Mouse (Mus musculus) neural tube, embryonic 13.5 days (tissue): ENCODE results near the gene Crybg2. TPM values are rescaled to one million over a fixed set of nuclear protein-coding genes. Genes with fewer than 3 reads are reported as not detected.
A peak's percentile ranks its signal among the peaks of the same experiment; 100 is the strongest.

Experiments
- ATAC-seq: fragments of 200-750 bp; cut with Nextera tagmentation; 2 replicates; pipeline ENCODE4 v1.8.0; 2017; ENCODE audit warnings: low read depth, mild to moderate bottlenecking, moderate TSS enrichment, moderate library complexity
- H3K27ac ChIP-seq: fragments of 300-500 bp; sonication (generic); replicated peaks from 2 replicates; pipeline ENCODE4 v1.5.1; 2015; ENCODE audit warnings: moderate library complexity, mild to moderate bottlenecking, inconsistent platforms
- H3K27me3 ChIP-seq: fragments of 300-500 bp; sonication (generic); 2 replicates; pipeline ENCODE4 v1.6.1; 2015; ENCODE audit warnings: mild to moderate bottlenecking, inconsistent platforms
- H3K36me3 ChIP-seq: fragments of 300-500 bp; sonication (generic); 2 replicates; pipeline ENCODE4 v1.6.1; 2015; ENCODE audit warnings: mild to moderate bottlenecking, inconsistent platforms
- H3K4me1 ChIP-seq: fragments of 300-500 bp; sonication (generic); replicated peaks from 2 replicates; pipeline ENCODE4 v1.6.1; 2015; ENCODE audit warnings: inconsistent platforms
- H3K4me2 ChIP-seq: fragments of 300-500 bp; sonication (generic); 2 replicates; pipeline ENCODE4 v1.6.1; 2015; ENCODE audit warnings: inconsistent platforms, mild to moderate bottlenecking, moderate library complexity
- H3K4me3 ChIP-seq: fragments of 300-500 bp; sonication (generic); 2 replicates; pipeline ENCODE4 v1.5.1; 2015; ENCODE audit warnings: mild to moderate bottlenecking, inconsistent platforms
- H3K9ac ChIP-seq: fragments of 300-500 bp; sonication (generic); 2 replicates; pipeline ENCODE4 v1.6.1; 2015; ENCODE audit warnings: moderate library complexity, mild to moderate bottlenecking, inconsistent platforms
- H3K9me3 ChIP-seq: fragments of 300-500 bp; sonication (generic); 2 replicates; pipeline ENCODE4 v1.6.1; 2016; ENCODE audit warnings: inconsistent platforms
- WGBS: fragments of 180-500 bp; shearing (Covaris S2); methylation state at CpG from one replicate; pipeline ENCODE4 v1.1.7; 2015; 5-methylcytosine and 5-hydroxymethylcytosine counted together
- polyA plus RNA-seq: library from polyadenylated mRNA; unstranded; fragments of >200 nt; fragmentation: Nextera tagmentation; extraction: Ambion mirVana; gene quantifications from 2 replicates; pipeline ENCODE4 v1.2.1, GENCODE M21; 2015

The Crybg2 gene
- polyA plus RNA-seq, 1 experiment from 2014 or later: 1.7 TPM

DNA sequence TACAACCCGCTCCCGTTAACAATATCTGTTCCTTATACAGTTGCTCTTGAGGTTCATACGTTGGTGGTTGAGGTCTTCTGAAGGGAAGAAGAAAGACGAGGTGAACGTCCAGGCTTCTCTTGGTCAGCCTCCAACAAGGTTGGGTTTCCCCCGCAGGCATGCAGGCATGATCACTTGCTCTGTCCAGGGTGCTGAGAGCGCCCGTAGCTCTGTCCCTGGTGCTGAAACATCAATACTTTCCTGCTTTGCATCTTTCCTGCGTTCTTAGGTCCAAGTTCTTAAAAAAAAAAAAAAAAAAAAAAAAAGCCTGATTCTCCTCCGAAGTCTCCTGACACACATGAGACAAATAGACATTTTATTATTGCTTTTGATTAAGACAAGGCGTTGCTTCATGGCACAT lies 40.0 kb upstream of the Crybg2 start:
- Histone ChIP-seq H3K4me1 (peaks cover 43% of the 10 kb centered on the region), H3K4me3 (0 out of 2 replicates have a peak overlapping the region, but pooled peaks have one; percentile 22)

DNA sequence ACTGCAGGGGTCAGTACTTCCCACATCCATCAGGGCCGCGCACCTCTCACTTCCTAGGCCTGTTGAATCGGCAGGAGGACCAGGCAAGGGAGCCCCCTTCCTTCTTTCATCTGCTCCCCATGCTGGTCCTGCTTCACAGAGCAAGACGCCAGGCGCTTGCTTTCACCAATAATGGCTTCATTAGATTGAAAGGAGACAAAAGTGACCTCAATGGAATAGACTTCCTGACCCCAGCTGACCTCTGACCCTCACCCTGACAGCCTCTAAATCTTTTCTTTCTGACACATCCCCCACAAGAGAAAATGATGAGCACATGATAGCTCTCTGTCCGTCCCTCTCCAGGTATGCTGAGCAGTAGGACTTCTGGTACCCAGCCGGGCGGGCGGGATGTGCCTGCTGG lies 34.8 kb upstream of the Crybg2 start:
- 35% methylated on average over 9 of the region's 9 CpGs for WGBS
- no peaks in the 10 kb centered on the region for H3K27me3 ChIP-seq
- H3K36me3 ChIP-seq: no peaks in the 10 kb centered on the region
- no peak overlapping the region for H3K9ac ChIP-seq
- no peak for ATAC-seq
- H3K4me1 ChIP-seq: no peaks in the 10 kb centered on the region
- no peak overlapping the region for H3K4me2 ChIP-seq
- H3K27ac ChIP-seq: no peak overlapping the region
- no peaks in the 10 kb centered on the region for H3K9me3 ChIP-seq
- H3K4me3 ChIP-seq: no peak overlapping the region

More for the DNA sequence above, 40.0 kb upstream of the Crybg2 start:
- no peaks in the 10 kb centered on the region for H3K36me3 ChIP-seq
- no peak for ATAC-seq
- H3K4me2 ChIP-seq: peak overlapping the region; percentile 55; the same call in 1 of the 2 replicates
- peaks cover 25% of the 10 kb centered on the region for H3K27me3 ChIP-seq
- no peak overlapping the region for H3K9ac ChIP-seq
- no peaks in the 10 kb centered on the region for H3K9me3 ChIP-seq
- WGBS: 4% methylated on average over 11 of the region's 11 CpGs
- no peak overlapping the region for H3K27ac ChIP-seq

DNA sequence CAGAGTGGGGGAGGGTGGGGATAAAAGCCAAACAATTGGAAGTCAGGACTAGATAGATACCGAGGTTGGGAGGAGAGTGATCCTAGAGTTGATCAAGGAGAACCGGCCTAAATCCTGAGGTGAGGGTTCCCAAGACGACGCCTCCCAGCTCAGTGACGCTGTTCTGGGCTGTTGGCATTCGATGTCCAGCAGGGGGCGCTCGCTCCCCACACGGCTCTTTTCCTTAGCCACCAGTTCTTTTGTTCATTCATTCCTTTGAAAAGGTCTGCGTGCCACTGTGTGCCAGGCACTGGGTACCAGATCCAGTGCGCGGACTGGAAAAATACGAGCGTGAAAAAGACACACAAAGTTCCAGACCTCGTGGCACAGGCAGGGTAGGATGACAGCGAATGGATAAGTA lies 24.7 kb upstream of the Crybg2 start:
- no peaks in the 10 kb centered on the region for H3K36me3 ChIP-seq
- 0 out of 2 replicates have a peak overlapping the region, but pooled peaks have one; percentile 9 for H3K9ac ChIP-seq
- H3K9me3 ChIP-seq: no peaks in the 10 kb centered on the region
- H3K27me3 ChIP-seq: no peaks in the 10 kb centered on the region
- H3K4me3 ChIP-seq: no peak overlapping the region
- 4% methylated on average over 16 of the region's 16 CpGs for WGBS
- no peaks in the 10 kb centered on the region for H3K4me1 ChIP-seq
- H3K4me2 ChIP-seq: peak overlapping the region; percentile 22; the same call in 1 of the 2 replicates
- H3K27ac ChIP-seq: no peak overlapping the region
- ATAC-seq: peak; percentile 65; the same call in 1 of the 2 replicates

DNA sequence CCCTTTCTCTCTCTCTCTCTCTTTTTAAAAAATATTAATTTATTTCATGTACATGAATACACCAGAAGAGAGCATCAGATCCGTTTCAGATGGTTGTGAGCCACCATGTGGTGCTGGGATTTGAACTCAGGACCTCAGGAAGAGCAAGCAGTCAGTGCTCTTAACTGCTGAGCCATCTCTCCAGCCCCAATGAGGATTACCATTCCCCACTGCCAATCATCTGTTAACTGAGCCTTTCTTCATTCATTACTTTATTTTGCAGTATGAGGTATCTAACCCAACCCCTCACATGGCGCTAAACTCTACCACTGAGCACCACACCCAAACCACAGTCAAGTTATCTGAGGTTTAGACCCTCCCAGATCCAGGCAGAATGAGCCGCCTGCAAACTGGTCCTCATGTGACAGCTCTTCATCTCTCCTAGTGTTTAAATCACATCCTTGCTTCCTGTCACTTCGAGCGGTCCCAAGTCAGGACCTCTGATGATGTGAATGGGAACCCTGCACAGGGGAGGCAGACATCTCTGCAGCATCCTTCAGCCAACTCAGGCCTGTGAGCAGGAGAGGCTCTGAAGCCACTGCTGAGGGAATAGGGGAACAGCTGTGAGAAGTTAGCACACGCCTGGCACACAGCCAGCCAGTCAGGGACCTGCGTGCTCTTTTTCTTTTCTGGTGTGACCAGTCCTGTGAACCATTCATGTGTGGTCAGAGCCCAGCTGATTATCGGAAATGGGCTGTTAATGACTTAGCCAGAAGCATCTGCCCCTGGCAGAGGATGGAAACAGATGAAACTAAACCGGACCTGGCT lies 19.1 kb upstream of the Crybg2 start:
- Histone ChIP-seq H3K36me3 (no peaks in the 10 kb centered on the region), H3K4me3 (no peak overlapping the region), H3K9ac (no peak overlapping the region), H3K9me3 (no peaks in the 10 kb centered on the region), H3K4me1 (peaks cover 6% of the 10 kb centered on the region), H3K27me3 (no peaks in the 10 kb centered on the region), H3K4me2 (no peak overlapping the region), H3K27ac (0 out of 2 replicates have a peak overlapping the region, but pooled peaks have one; percentile 42)
- ATAC-seq: peak; percentile 32; the same call in 1 of the 2 replicates
- WGBS: 48% methylated on average over 9 of the region's 9 CpGs

DNA sequence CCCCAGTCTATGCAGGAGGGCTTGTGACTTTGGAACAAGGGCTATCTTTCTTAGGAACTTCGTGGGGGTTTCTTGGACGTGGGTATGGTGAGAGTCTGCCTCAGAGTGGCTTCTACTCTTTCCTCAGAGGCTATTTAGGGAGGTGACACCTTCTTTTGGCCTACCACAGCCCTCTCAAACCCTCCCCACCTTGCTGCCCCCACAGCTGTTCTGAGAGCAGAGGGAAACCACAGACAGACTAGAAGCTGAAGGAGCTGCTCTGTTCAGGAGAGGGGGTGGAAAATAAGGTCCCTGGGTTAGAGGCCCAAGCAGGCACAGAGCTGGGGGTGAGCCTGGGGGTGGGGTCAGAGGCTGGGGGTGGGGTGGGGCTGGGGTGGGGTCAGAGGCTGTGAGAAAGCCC lies 17.6 kb upstream of the Crybg2 start:
- WGBS: 45% methylated on average over 2 of the region's 2 CpGs
- no peak overlapping the region for H3K4me2 ChIP-seq
- no peak overlapping the region for H3K27ac ChIP-seq
- peaks cover 6% of the 10 kb centered on the region for H3K4me1 ChIP-seq
- H3K27me3 ChIP-seq: no peaks in the 10 kb centered on the region
- ATAC-seq: no peak
- no peak overlapping the region for H3K9ac ChIP-seq
- H3K4me3 ChIP-seq: no peak overlapping the region
- no peaks in the 10 kb centered on the region for H3K36me3 ChIP-seq
- H3K9me3 ChIP-seq: no peaks in the 10 kb centered on the region

DNA sequence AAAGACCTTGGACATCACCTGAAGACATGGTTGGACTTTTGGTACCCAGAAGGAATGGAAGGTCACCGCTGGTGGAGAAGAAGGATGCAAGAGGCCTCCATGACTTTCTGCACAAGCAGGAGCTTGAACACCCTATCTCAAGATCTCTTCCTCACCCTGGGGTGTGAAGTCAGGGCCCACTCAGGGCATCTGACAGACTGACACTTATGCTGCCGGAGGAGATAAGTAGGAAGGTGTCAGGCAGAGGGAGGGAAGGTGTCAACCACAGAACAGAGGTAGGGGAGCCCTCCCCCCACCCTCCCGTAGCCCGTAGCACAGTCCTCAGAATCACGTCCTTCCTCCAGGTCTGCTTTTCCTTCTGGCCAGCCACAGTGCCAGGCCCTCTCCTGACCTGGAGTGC lies 13.0 kb upstream of the Crybg2 start:
- no peaks in the 10 kb centered on the region for H3K9me3 ChIP-seq
- ATAC-seq: no peak
- 84% methylated on average over 5 of the region's 5 CpGs for WGBS
- H3K27me3 ChIP-seq: no peaks in the 10 kb centered on the region
- H3K4me1 ChIP-seq: 0 out of 2 replicates have a peak, but pooled peaks cover 5% of the 10 kb centered on the region
- H3K9ac ChIP-seq: no peak overlapping the region
- no peak overlapping the region for H3K4me2 ChIP-seq
- H3K4me3 ChIP-seq: no peak overlapping the region
- H3K36me3 ChIP-seq: no peaks in the 10 kb centered on the region
- no peak overlapping the region for H3K27ac ChIP-seq

DNA sequence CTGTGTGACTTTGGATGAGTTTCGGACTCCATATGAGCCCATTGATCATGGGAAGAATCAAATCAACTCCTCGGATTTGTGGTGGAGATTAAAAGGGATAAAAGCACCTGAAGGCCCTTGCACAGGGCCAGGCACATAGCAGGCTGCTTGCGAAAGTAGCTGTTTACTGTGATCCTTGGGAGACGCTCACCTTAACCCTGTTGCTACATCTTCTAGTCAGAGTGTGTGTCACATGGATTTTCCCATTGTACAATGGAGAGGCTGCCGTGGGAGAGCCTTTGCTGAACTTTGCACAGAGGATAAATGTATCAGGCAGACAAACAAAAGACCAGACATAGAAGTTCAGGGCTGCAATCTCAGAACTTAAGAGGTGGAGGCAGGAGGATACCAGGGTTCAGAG lies 8.7 kb upstream of the Crybg2 start:
- no peak overlapping the region for H3K4me2 ChIP-seq
- no peaks in the 10 kb centered on the region for H3K36me3 ChIP-seq
- H3K9me3 ChIP-seq: no peaks in the 10 kb centered on the region
- H3K4me3 ChIP-seq: no peak overlapping the region
- H3K9ac ChIP-seq: no peak overlapping the region
- H3K4me1 ChIP-seq: 0 out of 2 replicates have a peak, but pooled peaks cover 7% of the 10 kb centered on the region
- WGBS: 87% methylated on average over 5 of the region's 5 CpGs
- H3K27me3 ChIP-seq: no peaks in the 10 kb centered on the region
- H3K27ac ChIP-seq: no peak overlapping the region
- ATAC-seq: no peak

DNA sequence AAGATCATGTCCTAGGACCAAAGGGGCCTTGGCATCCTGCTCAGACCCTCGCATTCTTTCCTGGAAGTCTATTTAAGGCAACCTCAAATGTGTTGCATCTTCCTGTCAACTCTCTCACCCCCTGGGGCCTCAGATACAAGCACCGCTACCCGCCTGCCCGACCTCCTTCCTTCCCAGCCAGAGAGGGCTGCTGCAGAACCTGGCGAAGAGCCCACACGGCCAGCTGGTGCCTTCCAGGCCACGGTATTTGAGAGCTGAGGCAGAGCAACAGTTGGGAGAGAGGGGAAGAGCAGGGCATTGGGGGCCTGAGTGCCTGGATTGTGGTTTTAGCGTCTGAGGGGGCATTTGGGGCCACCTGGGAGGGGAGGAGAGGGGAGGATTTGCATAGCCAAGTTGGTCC lies 8.1 kb upstream of the Crybg2 start:
- H3K9ac ChIP-seq: no peak overlapping the region
- no peak overlapping the region for H3K4me3 ChIP-seq
- no peaks in the 10 kb centered on the region for H3K9me3 ChIP-seq
- 26% methylated on average over 8 of the region's 8 CpGs for WGBS
- ATAC-seq: no peak
- no peak overlapping the region for H3K4me2 ChIP-seq
- H3K4me1 ChIP-seq: 0 out of 2 replicates have a peak, but pooled peaks cover 7% of the 10 kb centered on the region
- no peaks in the 10 kb centered on the region for H3K27me3 ChIP-seq
- no peak overlapping the region for H3K27ac ChIP-seq
- no peaks in the 10 kb centered on the region for H3K36me3 ChIP-seq

DNA sequence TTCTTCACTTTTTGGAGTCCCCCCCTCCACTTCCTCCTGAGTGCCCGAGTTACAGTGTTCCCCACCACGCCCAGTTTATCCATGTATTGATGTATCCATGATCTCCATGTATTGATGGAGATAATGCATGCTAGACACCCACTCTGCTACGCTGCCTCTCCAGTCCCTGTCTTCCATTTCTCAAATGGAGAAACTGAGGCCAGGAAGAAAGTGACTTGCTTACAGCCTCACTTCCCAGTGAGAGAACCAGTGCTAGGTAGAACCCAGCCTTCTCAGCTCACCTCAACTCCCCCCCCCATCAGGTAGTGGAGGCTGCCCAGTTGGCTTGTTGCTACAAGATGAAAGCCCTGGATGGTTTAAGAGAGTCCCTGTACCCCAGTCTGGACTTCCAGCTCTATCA lies 7.1 kb upstream of the Crybg2 start, which contains the start of gene Zfp683:
Gene Zfp683 (plus strand): TSS at position 301 of the 400 bp plus-strand sequence.
- 95% methylated on average over 3 of the region's 3 CpGs for WGBS
- ATAC-seq: no peak
- no peak within 1 kb of the TSS for H3K9ac ChIP-seq

DNA sequence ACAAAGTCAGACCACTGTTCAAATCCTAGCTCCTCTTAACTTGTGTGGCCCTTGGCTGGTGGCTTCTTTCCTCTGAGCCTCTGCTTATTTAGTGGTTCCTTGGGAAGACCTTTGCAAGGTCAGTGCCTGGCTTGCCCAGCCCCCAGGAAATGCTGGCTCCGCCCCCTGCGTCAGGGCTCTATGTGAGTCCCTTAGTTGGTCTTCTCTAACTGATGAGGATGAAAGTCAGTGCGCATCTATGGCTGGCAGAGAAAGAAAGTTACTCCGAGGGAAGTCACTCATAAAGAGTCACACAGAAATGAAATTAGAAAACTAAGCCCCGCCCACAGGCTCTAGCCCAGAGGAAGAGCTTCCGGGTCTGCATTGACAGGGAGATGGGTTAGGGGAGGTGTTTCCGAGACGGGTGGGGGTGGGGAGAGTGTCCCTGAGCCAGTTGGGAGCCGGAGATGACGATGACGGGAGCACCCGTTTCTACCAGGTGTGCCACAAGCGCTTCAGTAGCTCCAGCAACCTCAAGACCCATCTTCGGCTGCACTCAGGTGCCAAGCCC lies 2.4 kb upstream of the Crybg2 start:
- Histone ChIP-seq H3K4me3 (no peak overlapping the region), H3K4me2 (peak overlapping the region; percentile 26), H3K27me3 (peaks cover 12% of the 10 kb centered on the region; the same call in 1 of the 2 replicates), H3K9me3 (no peaks in the 10 kb centered on the region), H3K9ac (no peak overlapping the region), H3K27ac (no peak overlapping the region), H3K36me3 (no peaks in the 10 kb centered on the region), H3K4me1 (no peaks in the 10 kb centered on the region)
- no peak for ATAC-seq
- 37% methylated on average over 14 of the region's 14 CpGs for WGBS

More for the DNA sequence above, 7.1 kb upstream of the Crybg2 start, which contains the start of gene Zfp683:
- H3K9me3 ChIP-seq: no peaks in the 10 kb centered on the region
- no peak within 1 kb of the TSS for H3K4me2 ChIP-seq
- H3K36me3 ChIP-seq: no peaks in the 10 kb centered on the region
- H3K4me1 ChIP-seq: 0 out of 2 replicates have a peak, but pooled peaks cover 7% of the 10 kb centered on the region
- no peak within 1 kb of the TSS for H3K27ac ChIP-seq
- H3K4me3 ChIP-seq: no peak within 1 kb of the TSS
- H3K27me3 ChIP-seq: no peaks in the 10 kb centered on the region

DNA sequence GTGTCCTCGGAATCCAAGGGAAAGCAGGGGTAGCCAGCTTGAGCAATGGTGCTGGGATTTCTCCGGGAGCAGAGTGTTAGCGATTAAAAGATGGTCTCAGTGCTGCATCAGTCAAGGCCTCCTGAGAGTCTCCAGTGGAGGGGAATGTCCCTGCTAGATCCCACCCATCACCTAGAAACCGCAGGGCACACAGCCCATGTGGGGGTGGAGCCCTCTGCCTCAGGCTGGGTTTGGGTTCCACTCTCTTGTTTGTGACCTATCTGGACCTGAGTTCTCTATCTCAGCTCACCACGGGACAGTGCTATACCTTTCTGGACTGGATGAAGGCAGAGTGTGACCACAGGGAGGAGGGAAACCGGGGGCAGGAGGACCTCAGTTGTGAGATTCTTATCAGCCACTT lies 1.7 kb upstream of the Crybg2 start:
- no peaks in the 10 kb centered on the region for H3K36me3 ChIP-seq
- H3K27me3 ChIP-seq: peaks cover 12% of the 10 kb centered on the region; the same call in 1 of the 2 replicates
- H3K9ac ChIP-seq: no peak overlapping the region
- no peaks in the 10 kb centered on the region for H3K9me3 ChIP-seq
- ATAC-seq: no peak
- no peak overlapping the region for H3K4me2 ChIP-seq
- 87% methylated on average over 6 of the region's 6 CpGs for WGBS
- H3K27ac ChIP-seq: no peak overlapping the region
- no peaks in the 10 kb centered on the region for H3K4me1 ChIP-seq
- H3K4me3 ChIP-seq: no peak overlapping the region

DNA sequence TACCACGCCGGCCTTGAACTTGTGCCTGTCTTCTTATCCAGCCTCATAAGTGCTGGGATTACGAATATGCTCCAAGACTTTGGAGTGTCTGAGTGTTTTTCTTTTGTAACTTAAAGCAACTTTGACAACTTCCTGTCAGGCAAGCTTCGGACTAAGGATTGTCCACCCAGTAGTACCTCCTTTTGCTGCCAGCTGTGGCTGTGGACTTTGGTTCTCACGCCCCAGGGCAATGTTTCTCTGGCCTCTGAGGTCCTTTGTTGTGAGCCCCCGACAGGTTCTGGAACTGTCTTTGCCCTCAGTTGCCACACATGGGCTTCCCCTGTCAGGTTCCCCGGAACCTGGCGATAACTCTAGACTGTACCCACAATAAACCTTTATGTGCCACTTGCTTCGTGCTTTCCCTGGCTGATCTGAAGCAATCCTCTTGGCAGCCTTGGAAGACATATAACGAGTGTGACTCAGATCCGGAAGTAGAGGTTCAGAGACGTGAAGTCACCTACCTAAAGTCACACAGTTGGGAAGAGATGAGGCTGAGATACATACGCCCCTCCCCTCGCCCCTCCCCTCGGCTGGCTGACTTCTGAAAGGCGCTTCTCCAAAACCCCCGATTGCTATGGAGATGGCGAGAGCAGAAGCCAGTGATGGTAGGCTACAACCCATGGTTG lies 683 bp downstream of the Crybg2 start:
- H3K27me3 ChIP-seq: peaks cover 28% of the 10 kb centered on the region
- no peaks in the 10 kb centered on the region for H3K4me1 ChIP-seq
- H3K4me2 ChIP-seq: no peak overlapping the region
- no peak overlapping the region for H3K27ac ChIP-seq
- WGBS: 62% methylated on average over 18 of the region's 18 CpGs
- ATAC-seq: no peak
- H3K9ac ChIP-seq: no peak overlapping the region
- no peaks in the 10 kb centered on the region for H3K9me3 ChIP-seq
- no peaks in the 10 kb centered on the region for H3K36me3 ChIP-seq
- no peak overlapping the region for H3K4me3 ChIP-seq
